8 mouse cellular contexts compared by ENCODE assay signal in the genomic region with DNA sequence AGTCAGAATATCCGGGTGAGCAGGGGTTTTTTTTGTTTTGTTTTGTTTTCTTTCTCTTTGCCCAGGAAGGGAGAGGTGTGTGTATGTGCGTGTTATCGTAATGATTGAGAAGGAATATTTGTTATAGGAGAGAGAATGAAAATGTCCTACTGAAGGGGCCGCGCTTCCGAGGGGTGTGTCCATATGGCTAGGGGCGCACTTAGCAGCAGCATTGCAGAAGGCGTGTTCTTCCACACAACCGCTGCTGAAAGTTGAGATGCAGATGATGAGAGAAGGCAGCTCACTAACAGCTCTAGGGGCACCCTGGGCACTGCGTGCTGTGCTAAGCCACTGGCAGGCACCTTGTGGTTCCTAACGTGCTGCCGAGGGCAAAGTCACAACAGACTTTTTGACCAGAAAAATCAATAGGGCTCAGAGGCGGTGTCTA. TPM values are rescaled to one million over a fixed set of nuclear protein-coding genes. Genes with fewer than 3 reads are reported as not detected.
DNase-seq lines count a peak whose midpoint lies in the region; ATAC-seq and TF ChIP-seq lines count a peak whose summit lies in the region.

No protein-coding gene starts in this region.

- TF ChIP-seq CTCF in kidney, postnatal 0 days (IDR thresholded peaks at IDR 0.05; ENCODE audit: low read depth), result no peak

- ATAC-seq in kidney, postnatal 0 days (replicated peaks; ENCODE audit: low FRiP score, low read depth), result no peak
- ATAC-seq in megakaryocyte progenitor cell, adult 5-6 weeks (replicated peaks; ENCODE audit: poor library complexity), result peak; percentile 45

- peak overlapping the region; percentile 86 for H3K9ac ChIP-seq in kidney, postnatal 0 days (ENCODE audit: low read depth, low read length)

- H3K27ac ChIP-seq in heart, embryonic 10.5 days, result peak overlapping the region; percentile 94
- H3K27ac ChIP-seq in kidney, postnatal 0 days, result 0 out of 2 replicates have a peak overlapping the region, but pooled peaks have one; percentile 89

- 4% methylated on average over 13 of the region's 13 CpGs for WGBS in heart, embryonic 10.5 days
- WGBS in kidney, postnatal 0 days, result 4% methylated on average over 13 of the region's 13 CpGs

- H3K4me1 ChIP-seq in heart, embryonic 10.5 days, result peaks cover 14% of the 10 kb centered on the region
- H3K4me1 ChIP-seq in kidney, postnatal 0 days (replicated peaks; ENCODE audit: insufficient read depth, low read length), result no peaks in the 10 kb centered on the region

- peak overlapping the region; percentile 95 for H3K4me2 ChIP-seq in kidney, postnatal 0 days (ENCODE audit: low read length)

- peak overlapping the region; percentile 92 for H3K4me3 ChIP-seq in heart, embryonic 10.5 days
- peak overlapping the region; percentile 90 for H3K4me3 ChIP-seq in kidney, postnatal 0 days (replicated peaks; ENCODE audit: low read depth, low read length)

- DNase-seq in gastrocnemius, adult 18-20 months (ENCODE audit: low spot score), result peak; percentile 36
- DNase-seq in gastrocnemius, adult 8-10 months (ENCODE audit: low spot score in 2 of 2), result no peak
- DNase-seq in brain, adult 2 months (ENCODE audit: low read depth, low spot score), result peak; percentile 39
- DNase-seq in heart, embryonic 10.5 days (ENCODE audit: low spot score), result no peak
- peak; percentile 74 for DNase-seq in kidney, postnatal 0 days (ENCODE audit: low spot score)
- DNase-seq in splenic B cell, adult 2 months (ENCODE audit: low read depth, low spot score), result peak; percentile 50
- DNase-seq in gastrocnemius, postnatal 10 days, result no peak

- no peaks in the 10 kb centered on the region for H3K27me3 ChIP-seq in heart, embryonic 10.5 days (ENCODE audit: insufficient read depth, poor library complexity, severe bottlenecking)
- no peaks in the 10 kb centered on the region for H3K27me3 ChIP-seq in kidney, postnatal 0 days (ENCODE audit: insufficient read depth, low read length)
- H3K27me3 ChIP-seq in splenic B cell, adult 2 months (ENCODE audit: control insufficient read depth, insufficient read depth, low read length, poor library complexity, severe bottlenecking), result no peaks in the 10 kb centered on the region

- no peaks in the 10 kb centered on the region for H3K9me3 ChIP-seq in heart, embryonic 10.5 days
- H3K9me3 ChIP-seq in kidney, postnatal 0 days (replicated peaks; ENCODE audit: low read length), result no peaks in the 10 kb centered on the region

- no peaks in the 10 kb centered on the region for H3K36me3 ChIP-seq in heart, embryonic 10.5 days
- no peaks in the 10 kb centered on the region for H3K36me3 ChIP-seq in kidney, postnatal 0 days (ENCODE audit: insufficient read depth, low read length)
- H3K36me3 ChIP-seq in splenic B cell, adult 2 months (ENCODE audit: control insufficient read depth, insufficient read depth, low read length, poor library complexity, severe bottlenecking), result no peaks in the 10 kb centered on the region

RNA-seq across cellular contexts. Expression of a gene that starts 1.1 kb away (rescaled TPM):
- 10 to 100 TPM; 23.3 to 24.4 TPM for total RNA-seq in gastrocnemius, adult 18-20 months (2021)
- 10 to 100 TPM; 23.6 to 27.2 (median 25.0) TPM for total RNA-seq in gastrocnemius, adult 8-10 months (2022)
- polyA plus RNA-seq in heart, embryonic 10.5 days (2016; fragmentation: Nextera tagmentation; extraction: Ambion mirVana), result 5.3 and 6.8 TPM in 2 replicates
- 6.1 and 7.1 TPM in 2 replicates for polyA plus RNA-seq in kidney, postnatal 0 days (2015; fragmentation: Nextera tagmentation; extraction: Ambion mirVana)
- total RNA-seq in megakaryocyte progenitor cell, adult 5-6 weeks (2015), result 24.5 and 29.0 TPM in 2 replicates
- total RNA-seq in megakaryocyte progenitor cell, adult 5-6 weeks (2017), result 44.3 and 49.5 TPM in 2 replicates
- total RNA-seq in gastrocnemius, postnatal 10 days (2021), result 10 to 100 TPM; 17.0 to 17.4 TPM

RNA-seq across cellular contexts. Expression of a gene that starts 46.2 kb away (rescaled TPM):
- total RNA-seq in gastrocnemius, adult 18-20 months (2021), result not detected
- total RNA-seq in gastrocnemius, adult 8-10 months (2022), result not detected
- polyA plus RNA-seq in heart, embryonic 10.5 days (2016; fragmentation: Nextera tagmentation; extraction: Ambion mirVana), result 1.1 and 5.6 TPM in 2 replicates
- polyA plus RNA-seq in kidney, postnatal 0 days (2015; fragmentation: Nextera tagmentation; extraction: Ambion mirVana), result 10.2 and 10.5 TPM in 2 replicates
- total RNA-seq in megakaryocyte progenitor cell, adult 5-6 weeks (2015), result 1.6 TPM in 1 of 2 replicates, not detected in the other
- 0.12 TPM in 1 of 2 replicates, not detected in the other for total RNA-seq in megakaryocyte progenitor cell, adult 5-6 weeks (2017)
- total RNA-seq in gastrocnemius, postnatal 10 days (2021), result not detected

Comparison
In these comparisons a context has a peak if more than half of its experiments do, and no peak if none do; other contexts are left out.
1. DNase-seq: peak in gastrocnemius, adult 18-20 months (single experiment), brain, adult 2 months (single experiment), kidney, postnatal 0 days (single experiment) and splenic B cell, adult 2 months (single experiment); none in gastrocnemius, adult 8-10 months (0 of 2), heart, embryonic 10.5 days (single experiment) and gastrocnemius, postnatal 10 days (single experiment).